Mouse (Mus musculus) stomach, embryonic 15.5 days (tissue): Measurements from ENCODE around the gene Dact2. TPM values are rescaled to one million over a fixed set of nuclear protein-coding genes. Genes with fewer than 3 reads are reported as not detected.

Source experiments
- ATAC-seq: fragments of 200-750 bp; cut with Nextera tagmentation; 2 replicates; pipeline ENCODE4 v1.8.0; 2017; ENCODE audit warnings: low read depth, moderate number of reproducible peaks, moderate TSS enrichment; ENCODE audit not compliant: insufficient read depth, low FRiP score
- H3K27ac ChIP-seq: fragments of 300-500 bp; sonication (generic); 2 replicates; pipeline ENCODE4 v1.5.1; 2015; ENCODE audit warnings: mild to moderate bottlenecking, inconsistent platforms
- H3K27me3 ChIP-seq: fragments of 300-500 bp; sonication (generic); replicated peaks from 2 replicates; pipeline ENCODE4 v1.6.1; 2015; ENCODE audit warnings: inconsistent platforms
- H3K36me3 ChIP-seq: fragments of 300-500 bp; sonication (generic); 2 replicates; pipeline ENCODE4 v1.6.1; 2015; ENCODE audit warnings: inconsistent platforms
- H3K4me1 ChIP-seq: fragments of 300-500 bp; sonication (generic); 2 replicates; pipeline ENCODE4 v1.6.1; 2015; ENCODE audit warnings: inconsistent platforms
- H3K4me2 ChIP-seq: fragments of 300-500 bp; sonication (generic); 2 replicates; pipeline ENCODE4 v1.6.1; 2015; ENCODE audit warnings: mild to moderate bottlenecking, inconsistent platforms
- H3K4me3 ChIP-seq: fragments of 300-500 bp; sonication (generic); replicated peaks from 2 replicates; pipeline ENCODE4 v1.5.1; 2015; ENCODE audit warnings: inconsistent platforms
- H3K9ac ChIP-seq: fragments of 300-500 bp; sonication (generic); 2 replicates; pipeline ENCODE4 v1.6.1; 2015; ENCODE audit warnings: inconsistent platforms
- H3K9me3 ChIP-seq: fragments of 300-500 bp; sonication (generic); 2 replicates; pipeline ENCODE4 v1.6.1; 2016; ENCODE audit warnings: inconsistent platforms
- WGBS: fragments of 180-500 bp; shearing (Covaris S2); methylation state at CpG from one replicate; pipeline ENCODE4 v1.1.7; 2015; 5-methylcytosine and 5-hydroxymethylcytosine counted together
- polyA plus RNA-seq: library from polyadenylated mRNA; unstranded; fragments of >200 nt; fragmentation: Nextera tagmentation; extraction: Ambion mirVana; gene quantifications from 2 replicates; pipeline ENCODE4 v1.2.1, GENCODE M21; 2015

Dact2 gene
- polyA plus RNA-seq, 1 experiment from 2014 or later, result 5.2 TPM

DNA sequence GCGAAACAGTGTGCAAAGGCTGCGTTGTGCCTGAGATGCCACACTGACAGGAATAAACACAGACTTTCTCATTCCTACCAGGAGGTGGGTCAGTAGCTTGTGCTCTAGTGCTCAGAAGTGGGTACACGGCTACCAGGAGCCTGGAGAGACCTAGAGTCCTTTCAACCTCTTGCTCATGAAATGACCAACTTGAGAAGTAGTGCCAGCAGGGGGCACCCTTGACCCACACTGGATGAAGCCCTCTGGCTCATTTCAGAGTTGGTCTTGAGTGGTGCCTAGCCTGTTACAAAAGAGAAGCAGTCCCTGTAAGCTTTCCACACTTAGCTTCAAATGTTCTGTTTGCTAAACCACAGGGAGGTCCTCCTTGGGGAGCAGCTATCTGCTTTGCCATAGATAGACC lies 28.5 kb upstream of the Dact2 start:
- ATAC-seq, result no peak
- no peaks in the 10 kb centered on the region for H3K27me3 ChIP-seq
- no peaks in the 10 kb centered on the region for H3K36me3 ChIP-seq
- H3K9ac ChIP-seq, result no peak overlapping the region
- 43% methylated on average over 3 of the region's 3 CpGs for WGBS
- H3K27ac ChIP-seq, result peak overlapping the region; percentile 26; the same call in 1 of the 2 replicates
- no peak overlapping the region for H3K4me2 ChIP-seq
- H3K4me1 ChIP-seq, result peaks cover 21% of the 10 kb centered on the region; the same call in 1 of the 2 replicates
- no peak overlapping the region for H3K4me3 ChIP-seq
- no peaks in the 10 kb centered on the region for H3K9me3 ChIP-seq

DNA sequence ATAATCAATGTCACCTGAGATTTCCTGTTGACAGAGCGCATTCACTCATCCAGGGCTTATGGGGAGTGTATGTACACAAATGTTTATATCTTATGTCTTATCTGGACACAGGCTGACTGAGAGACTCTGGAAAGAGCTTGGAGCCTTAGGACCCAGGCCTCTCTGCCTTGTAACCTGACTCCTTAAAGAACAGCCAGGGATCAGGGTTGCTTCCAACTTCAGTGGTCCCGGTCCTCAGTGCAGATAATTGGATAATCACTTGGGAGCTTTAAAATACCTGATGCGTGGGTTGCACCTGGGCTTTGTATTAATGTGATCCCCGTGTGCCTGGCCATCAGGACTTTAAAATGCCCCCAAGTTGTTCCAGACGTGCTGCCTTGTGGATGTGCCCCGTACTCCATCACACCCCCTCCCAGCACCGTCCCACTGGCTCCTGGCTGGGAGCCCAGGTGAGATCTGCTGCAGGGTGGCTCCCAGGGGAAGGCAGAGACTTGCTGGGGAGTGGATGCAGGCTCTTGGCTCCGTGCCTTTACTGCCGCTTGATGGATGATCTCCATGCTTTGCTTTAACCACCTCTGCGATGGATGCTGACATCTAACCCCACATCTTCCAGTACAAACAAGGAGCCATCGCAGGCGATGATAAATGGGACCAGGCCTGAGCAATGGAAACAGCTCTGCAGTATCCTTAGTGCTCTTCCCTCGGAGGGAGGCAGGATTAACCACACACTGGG lies 26.8 kb upstream of the Dact2 start:
- 9% methylated on average over 13 of the region's 13 CpGs for WGBS
- Histone ChIP-seq H3K27me3 (no peaks in the 10 kb centered on the region), H3K9ac (no peak overlapping the region), H3K4me2 (no peak overlapping the region; the same call in 1 of the 2 replicates), H3K27ac (peak overlapping the region; percentile 67), H3K4me3 (no peak overlapping the region), H3K4me1 (peaks cover 24% of the 10 kb centered on the region; the same call in 1 of the 2 replicates), H3K36me3 (no peaks in the 10 kb centered on the region), H3K9me3 (no peaks in the 10 kb centered on the region)
- ATAC-seq, result 0 out of 2 replicates have a peak, but pooled peaks have one; percentile 10

DNA sequence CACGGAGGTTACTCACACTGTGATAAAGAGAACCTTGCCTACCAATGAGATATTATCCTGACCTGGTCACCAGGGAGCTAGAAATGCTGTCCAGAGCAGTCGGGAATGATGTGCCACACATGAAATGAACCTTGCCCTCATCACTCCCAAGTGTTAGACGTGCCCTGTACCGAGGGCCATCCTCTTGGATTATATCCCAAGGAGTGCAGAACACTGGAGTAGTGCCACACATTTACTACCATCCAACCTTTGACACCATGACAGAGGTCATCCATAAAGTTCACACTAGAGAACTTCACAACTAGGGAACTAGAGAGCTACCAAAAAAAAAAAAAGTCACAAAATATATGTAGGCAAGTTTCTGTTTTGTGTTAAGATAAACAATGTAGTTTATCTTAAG lies 24.3 kb upstream of the Dact2 start:
- H3K9ac ChIP-seq, result no peak overlapping the region
- ATAC-seq, result no peak
- H3K36me3 ChIP-seq, result no peaks in the 10 kb centered on the region
- H3K4me1 ChIP-seq, result peaks cover 24% of the 10 kb centered on the region; the same call in 1 of the 2 replicates
- no peaks in the 10 kb centered on the region for H3K27me3 ChIP-seq
- no peak overlapping the region for H3K4me2 ChIP-seq
- WGBS, result 68% methylated on average over 4 of the region's 4 CpGs
- no peak overlapping the region for H3K27ac ChIP-seq
- no peak overlapping the region for H3K4me3 ChIP-seq
- no peaks in the 10 kb centered on the region for H3K9me3 ChIP-seq

DNA sequence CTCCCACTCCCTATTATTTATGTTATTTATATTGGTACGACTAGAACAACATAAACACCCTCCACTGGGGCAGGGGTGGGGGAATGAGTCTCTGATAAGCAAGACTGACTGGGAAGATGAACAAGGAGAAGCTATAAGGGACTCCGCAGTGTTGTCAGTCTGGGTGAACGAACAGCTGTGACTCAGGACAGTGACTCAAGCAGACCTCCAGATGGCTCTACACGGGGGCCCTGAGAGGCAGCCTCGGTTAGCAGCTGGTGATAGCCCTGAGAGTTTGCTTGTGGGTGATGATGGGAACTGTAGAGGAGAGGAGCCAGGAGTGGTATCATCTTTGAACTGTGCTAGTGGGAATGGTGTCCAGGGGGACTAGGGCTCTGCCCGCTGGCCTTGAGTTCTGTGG lies 23.5 kb upstream of the Dact2 start:
- WGBS, result 26% methylated on average over 6 of the region's 6 CpGs
- H3K27me3 ChIP-seq, result no peaks in the 10 kb centered on the region
- no peak overlapping the region for H3K4me3 ChIP-seq
- H3K9ac ChIP-seq, result no peak overlapping the region
- H3K27ac ChIP-seq, result no peak overlapping the region
- no peaks in the 10 kb centered on the region for H3K36me3 ChIP-seq
- peaks cover 24% of the 10 kb centered on the region; the same call in 1 of the 2 replicates for H3K4me1 ChIP-seq
- H3K9me3 ChIP-seq, result no peaks in the 10 kb centered on the region
- no peak overlapping the region for H3K4me2 ChIP-seq
- no peak for ATAC-seq

DNA sequence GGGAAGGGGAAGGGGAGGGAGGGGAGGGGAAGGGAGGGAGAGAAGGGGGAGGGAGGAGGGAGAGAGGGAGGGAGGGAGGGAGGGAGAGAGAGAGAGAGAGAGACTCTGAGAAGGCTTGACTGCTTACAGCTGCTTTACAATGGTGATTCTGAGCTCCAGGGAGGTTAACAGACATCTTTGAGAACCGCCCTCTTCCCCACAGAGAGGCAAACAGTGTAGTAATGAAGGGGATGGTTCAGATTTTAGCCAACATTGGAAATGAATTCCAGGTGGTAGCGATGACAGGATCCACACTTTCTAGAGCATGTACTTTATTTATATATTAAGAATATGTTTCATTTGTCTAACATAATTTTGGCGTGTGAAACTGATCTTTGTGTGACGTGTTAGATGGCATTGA lies 22.7 kb upstream of the Dact2 start:
- H3K27ac ChIP-seq, result no peak overlapping the region
- WGBS, result 21% methylated on average over 4 of the region's 4 CpGs
- H3K27me3 ChIP-seq, result no peaks in the 10 kb centered on the region
- no peak for ATAC-seq
- peaks cover 18% of the 10 kb centered on the region; the same call in 1 of the 2 replicates for H3K4me1 ChIP-seq
- H3K9ac ChIP-seq, result no peak overlapping the region
- H3K4me2 ChIP-seq, result no peak overlapping the region
- H3K4me3 ChIP-seq, result no peak overlapping the region
- H3K9me3 ChIP-seq, result no peaks in the 10 kb centered on the region
- no peaks in the 10 kb centered on the region for H3K36me3 ChIP-seq

DNA sequence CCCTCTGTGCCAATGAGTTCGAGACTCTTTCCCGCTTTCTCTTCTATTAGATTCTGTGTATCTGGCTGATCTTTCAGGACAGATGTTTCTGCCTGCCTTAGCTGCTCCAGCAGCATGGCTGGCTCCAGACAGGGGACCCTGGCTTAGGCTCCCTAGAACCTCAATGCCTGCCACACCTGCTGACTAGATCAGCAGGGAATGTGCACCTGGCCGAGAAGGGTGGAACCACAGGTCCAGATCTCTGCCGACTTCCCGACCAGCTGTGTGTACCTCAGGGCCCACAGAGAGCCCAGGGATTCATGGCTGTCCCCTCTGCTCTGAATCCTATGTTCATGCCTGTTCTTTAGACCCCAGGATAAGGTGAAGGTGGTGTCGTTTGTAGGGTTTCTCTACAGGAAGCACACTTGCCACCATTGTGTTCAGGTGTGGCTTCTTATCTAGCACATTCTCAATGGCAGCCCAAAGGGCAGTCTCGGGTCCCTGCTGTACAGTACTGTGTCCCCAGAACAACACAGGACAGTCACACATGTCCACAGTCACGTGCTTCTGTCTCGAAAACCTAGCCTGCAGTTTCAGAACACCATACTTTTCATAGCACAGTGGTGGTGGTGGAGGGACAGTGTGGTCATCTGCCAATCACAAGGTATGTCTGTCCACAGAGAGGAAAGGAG lies 22.0 kb upstream of the Dact2 start:
- H3K9ac ChIP-seq, result no peak overlapping the region
- H3K27me3 ChIP-seq, result no peaks in the 10 kb centered on the region
- H3K4me1 ChIP-seq, result peaks cover 13% of the 10 kb centered on the region; the same call in 1 of the 2 replicates
- no peak overlapping the region for H3K4me3 ChIP-seq
- no peaks in the 10 kb centered on the region for H3K36me3 ChIP-seq
- 0 out of 2 replicates have a peak, but pooled peaks have one; percentile 15 for ATAC-seq
- H3K9me3 ChIP-seq, result no peaks in the 10 kb centered on the region
- no peak overlapping the region for H3K4me2 ChIP-seq
- whole genome bisulfite sequencing, result 59% methylated on average over 9 of the region's 9 CpGs
- H3K27ac ChIP-seq, result no peak overlapping the region

DNA sequence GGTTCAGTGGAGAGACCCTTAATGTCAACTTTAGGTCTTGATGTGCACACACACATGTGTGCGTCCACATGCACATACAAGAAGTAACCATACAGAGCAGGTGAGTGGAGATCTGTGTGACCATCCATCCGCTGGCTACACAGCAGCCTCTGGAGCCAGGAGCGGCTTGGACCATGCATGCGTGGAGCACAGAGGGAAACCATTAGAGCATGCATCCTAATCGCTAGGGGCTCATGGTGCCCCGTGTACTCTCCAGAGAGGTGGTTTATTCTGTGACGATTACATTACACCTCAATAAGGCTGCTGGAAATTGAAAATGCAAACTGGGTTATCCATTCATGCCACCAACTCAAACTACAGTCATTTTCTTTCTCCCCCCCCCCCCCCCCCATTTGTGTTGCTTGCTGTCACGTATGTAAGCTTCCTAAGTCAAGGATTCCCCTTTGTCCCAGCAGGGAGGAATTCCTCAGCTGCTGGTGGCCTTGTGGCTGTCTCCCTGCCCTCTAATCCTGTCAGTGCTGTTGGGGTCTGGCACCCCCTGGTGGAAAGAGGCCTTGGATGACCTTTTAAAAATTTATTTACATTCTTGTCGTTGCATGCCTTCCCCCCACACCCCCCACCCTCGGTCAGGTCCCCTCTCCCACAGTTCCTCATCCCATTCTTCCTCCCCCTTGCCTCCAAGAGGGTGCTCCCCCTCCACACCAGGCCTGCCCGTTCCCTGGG lies 17.9 kb upstream of the Dact2 start:
- ATAC-seq, result no peak
- no peaks in the 10 kb centered on the region for H3K36me3 ChIP-seq
- no peak overlapping the region for H3K4me3 ChIP-seq
- H3K4me2 ChIP-seq, result no peak overlapping the region
- H3K27ac ChIP-seq, result no peak overlapping the region
- no peaks in the 10 kb centered on the region for H3K27me3 ChIP-seq
- WGBS, result 39% methylated on average over 11 of the region's 11 CpGs
- no peak overlapping the region for H3K9ac ChIP-seq
- no peaks in the 10 kb centered on the region for H3K9me3 ChIP-seq
- H3K4me1 ChIP-seq, result no peaks in the 10 kb centered on the region

DNA sequence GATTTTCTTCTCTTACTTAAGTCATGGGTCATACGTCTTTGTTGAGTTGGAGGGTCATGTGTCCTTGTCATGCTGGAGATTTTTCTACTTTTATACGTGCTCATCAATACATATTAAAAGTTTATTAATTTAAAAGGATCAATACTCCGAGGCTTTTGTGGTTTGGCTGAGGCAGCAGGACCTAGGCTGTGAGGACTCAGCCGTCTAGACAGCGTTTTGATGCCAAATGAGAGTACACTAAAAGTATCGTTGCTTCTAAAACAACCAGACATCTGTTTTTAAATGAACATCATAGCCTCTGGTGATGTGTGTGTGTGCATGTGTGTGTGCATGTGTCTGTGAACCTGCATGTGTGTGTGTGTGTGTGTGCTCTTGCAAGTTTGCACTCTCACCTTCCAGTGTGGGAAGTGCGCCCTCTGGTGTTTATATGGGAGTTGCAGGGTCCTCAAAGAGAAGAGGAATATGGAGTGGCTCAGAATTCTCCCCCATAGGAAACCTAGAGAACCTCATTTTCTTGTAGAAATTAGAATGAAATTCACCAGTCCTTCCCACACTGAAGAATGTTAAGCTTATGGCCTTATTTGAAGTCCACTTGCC lies 16.6 kb upstream of the Dact2 start:
- Histone ChIP-seq H3K36me3 (no peaks in the 10 kb centered on the region), H3K9me3 (no peaks in the 10 kb centered on the region), H3K4me3 (no peak overlapping the region), H3K4me2 (no peak overlapping the region), H3K9ac (no peak overlapping the region), H3K27me3 (no peaks in the 10 kb centered on the region), H3K4me1 (no peaks in the 10 kb centered on the region), H3K27ac (no peak overlapping the region)
- 60% methylated on average over 7 of the region's 7 CpGs for WGBS
- ATAC-seq, result no peak

DNA sequence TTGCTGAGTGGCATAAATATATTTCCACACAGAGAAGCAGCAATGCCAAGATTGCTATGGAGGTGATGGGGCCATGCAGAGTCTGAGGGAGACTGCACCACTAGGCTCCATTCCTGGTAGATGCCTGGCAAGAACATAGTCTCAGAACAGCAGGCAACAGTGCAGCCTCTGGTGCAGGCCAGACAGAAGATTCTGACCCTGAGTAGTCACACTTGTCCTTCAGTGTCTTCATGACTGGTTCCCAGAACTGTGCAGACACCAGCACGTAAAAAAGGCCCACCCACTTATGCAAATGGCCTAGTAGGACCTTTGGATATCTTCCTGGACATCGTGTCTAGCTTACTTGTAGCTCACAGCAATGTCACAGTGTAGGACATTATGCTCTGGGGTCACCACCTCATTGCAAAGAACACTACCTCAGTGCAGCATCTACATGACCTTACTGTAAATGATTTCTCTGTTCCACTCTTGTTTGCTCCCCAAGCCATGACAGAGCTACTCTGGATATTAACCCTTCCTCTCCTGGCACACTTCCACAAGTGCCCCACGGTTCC lies 9.9 kb upstream of the Dact2 start:
- no peak overlapping the region for H3K9ac ChIP-seq
- no peak for ATAC-seq
- no peak overlapping the region for H3K4me2 ChIP-seq
- no peaks in the 10 kb centered on the region for H3K4me1 ChIP-seq
- H3K27ac ChIP-seq, result no peak overlapping the region
- no peak overlapping the region for H3K4me3 ChIP-seq
- no peaks in the 10 kb centered on the region for H3K36me3 ChIP-seq
- no peaks in the 10 kb centered on the region for H3K27me3 ChIP-seq
- WGBS, result 64% methylated on average over 3 of the region's 3 CpGs
- H3K9me3 ChIP-seq, result no peaks in the 10 kb centered on the region

DNA sequence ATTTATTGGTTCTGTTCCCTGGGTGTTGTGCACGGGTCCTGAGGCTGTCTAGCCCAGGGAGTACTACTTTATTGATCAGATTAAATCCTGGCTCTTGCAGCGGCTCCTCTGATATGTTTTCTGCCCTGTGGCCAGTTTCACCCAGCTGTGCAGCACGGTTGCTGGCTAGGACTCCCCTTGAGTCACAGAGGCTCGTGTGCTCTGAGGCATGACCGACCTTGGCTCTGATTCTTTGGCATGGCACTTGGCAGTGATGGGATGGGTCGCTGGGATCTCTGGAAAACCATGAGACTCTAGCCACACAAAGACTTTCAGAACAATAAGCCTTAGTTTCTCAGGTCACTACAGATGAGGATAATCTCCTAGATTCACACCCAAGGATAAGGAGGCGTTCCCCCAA lies 8.7 kb upstream of the Dact2 start:
- H3K4me2 ChIP-seq, result no peak overlapping the region
- no peaks in the 10 kb centered on the region for H3K4me1 ChIP-seq
- no peak overlapping the region for H3K4me3 ChIP-seq
- H3K9ac ChIP-seq, result no peak overlapping the region
- H3K27ac ChIP-seq, result no peak overlapping the region
- H3K36me3 ChIP-seq, result no peaks in the 10 kb centered on the region
- ATAC-seq, result no peak
- no peaks in the 10 kb centered on the region for H3K9me3 ChIP-seq
- WGBS, result 81% methylated on average over 7 of the region's 7 CpGs
- H3K27me3 ChIP-seq, result no peaks in the 10 kb centered on the region; the same call in 1 of the 2 replicates

DNA sequence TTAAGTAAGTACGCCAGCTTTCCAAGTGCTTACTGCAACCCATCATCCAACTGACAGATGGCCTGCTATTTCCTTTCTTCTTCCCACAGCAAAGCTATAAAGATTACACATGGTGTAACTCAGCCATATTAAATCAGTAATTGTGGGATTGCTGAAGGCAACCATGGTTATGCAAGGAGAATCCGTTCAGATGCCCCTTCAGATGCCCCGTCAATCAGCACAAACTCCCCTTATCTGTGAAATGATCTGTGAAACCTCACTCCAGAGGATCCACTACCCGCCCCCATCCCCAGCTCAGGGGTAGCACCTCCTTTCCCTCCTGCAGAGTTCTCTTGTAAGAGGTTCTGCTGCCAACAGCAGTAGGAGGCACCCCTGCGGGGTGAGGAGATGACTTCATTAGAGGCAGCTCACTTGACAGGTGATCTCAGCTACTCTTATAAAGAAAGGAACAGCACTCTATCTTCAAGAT lies 3.0 kb upstream of the Dact2 start:
- H3K36me3 ChIP-seq, result no peaks in the 10 kb centered on the region
- H3K27me3 ChIP-seq, result peaks cover 23% of the 10 kb centered on the region
- WGBS, result 26% methylated on average over 5 of the region's 5 CpGs

More for the DNA sequence above, 3.0 kb upstream of the Dact2 start:
- H3K9me3 ChIP-seq, result no peaks in the 10 kb centered on the region
- no peak overlapping the region for H3K27ac ChIP-seq
- H3K4me3 ChIP-seq, result no peak overlapping the region
- H3K4me2 ChIP-seq, result no peak overlapping the region
- ATAC-seq, result no peak
- 0 out of 2 replicates have a peak, but pooled peaks cover 4% of the 10 kb centered on the region for H3K4me1 ChIP-seq
- H3K9ac ChIP-seq, result no peak overlapping the region
